Mouse (Mus musculus): ENCODE measurements around the gene Atm. TPM values are rescaled to one million over a fixed set of nuclear protein-coding genes. Genes with fewer than 3 reads are reported as not detected.

The Atm gene
- total RNA-seq (2021): 10 to 100 TPM; 17.4 to 20.9 TPM
- long read RNA-seq, experiment 1, partial matches to known transcripts: 0 of 1 reads
- long read RNA-seq, experiment 1, other reads (novel, unspliced or antisense): 0 of 1 reads
- long read RNA-seq, experiment 2, partial matches to known transcripts: 3 of 7 reads
- long read RNA-seq, experiment 2, other reads (novel, unspliced or antisense): 3 of 7 reads

GRCm38 (mm10) chr9:53536558-53537320, at the start of gene Atm, which contains the start of gene Npat:
TSS of gene Atm (minus strand) at chr9:53536740.
TSS of gene Npat (plus strand) at chr9:53537047.
- peak; percentile 97 to 99 for DNase-seq (ENCODE audit: low spot score in 2 of 2)

- no peak for DNase-seq (ENCODE audit: low spot score in 2 of 2)
Measured at GRCm38 (mm10) chr9:53581870-53582269, 45.3 kb upstream of the Atm start.

- DNase-seq (ENCODE audit: low spot score in 2 of 2): no peak
Measured at GRCm38 (mm10) chr9:53575721-53576120, 39.2 kb upstream of the Atm start.

GRCm38 (mm10) chr9:53572516-53573307, 36.2 kb upstream of the Atm start:
- DNase-seq (ENCODE audit: low spot score in 2 of 2): no peak

GRCm38 (mm10) chr9:53570662-53571061, 34.1 kb upstream of the Atm start:
- DNase-seq (ENCODE audit: low spot score in 2 of 2): no peak

GRCm38 (mm10) chr9:53537336-53537965, 911 bp upstream of the Atm start:
- no peak for DNase-seq (ENCODE audit: low spot score in 2 of 2)

GRCm38 (mm10) chr9:53535416-53536320, 872 bp downstream of the Atm start:
- DNase-seq (ENCODE audit: low spot score in 2 of 2): no peak

- no peak for DNase-seq (ENCODE audit: low spot score in 2 of 2)
Measured at GRCm38 (mm10) chr9:53517373-53518009, 19.0 kb downstream of the Atm start.

GRCm38 (mm10) chr9:53514091-53514490, 22.4 kb downstream of the Atm start:
- DNase-seq (ENCODE audit: low spot score in 2 of 2): no peak

GRCm38 (mm10) chr9:53508053-53508452, 28.5 kb downstream of the Atm start:
- DNase-seq (ENCODE audit: low spot score in 2 of 2): no peak

- DNase-seq (ENCODE audit: low spot score in 2 of 2): no peak
Measured at GRCm38 (mm10) chr9:53485886-53486285, 50.7 kb downstream of the Atm start.

GRCm38 (mm10) chr9:53472806-53473518, 63.6 kb downstream of the Atm start:
- DNase-seq (ENCODE audit: low spot score in 2 of 2): no peak

- DNase-seq (ENCODE audit: low spot score in 2 of 2): no peak
Measured at GRCm38 (mm10) chr9:53452038-53452437, 84.5 kb downstream of the Atm start.

- DNase-seq (ENCODE audit: low spot score in 2 of 2): no peak
Measured at GRCm38 (mm10) chr9:53450609-53451008, 85.9 kb downstream of the Atm start.

GRCm38 (mm10) chr9:53435830-53436570, 100.5 kb downstream of the Atm start:
- no peak for DNase-seq (ENCODE audit: low spot score in 2 of 2)

- DNase-seq (ENCODE audit: low spot score in 2 of 2): no peak
Measured at GRCm38 (mm10) chr9:53427638-53428037, 108.9 kb downstream of the Atm start.

- no peak for DNase-seq (ENCODE audit: low spot score in 2 of 2)
Measured at GRCm38 (mm10) chr9:53426726-53427125, 109.8 kb downstream of the Atm start.

- DNase-seq (ENCODE audit: low spot score in 2 of 2): no peak
Measured at GRCm38 (mm10) chr9:53422133-53422896, 114.2 kb downstream of the Atm start.
